Mouse (Mus musculus) intestine, postnatal 0 days (tissue): ENCODE measurements around the gene Cacna1s. TPM values are rescaled to one million over a fixed set of nuclear protein-coding genes. Genes with fewer than 3 reads are reported as not detected.

Experiments
- ATAC-seq: fragments of 200-750 bp; cut with Nextera tagmentation; 2 replicates; pipeline ENCODE4 v1.8.0; 2017; ENCODE audit warnings: mild to moderate bottlenecking, moderate TSS enrichment, moderate library complexity
- H3K27ac ChIP-seq: fragments of 300-500 bp; sonication (generic); 2 replicates; pipeline ENCODE4 v1.5.1; 2014; ENCODE audit warnings: mild to moderate bottlenecking, low read depth, low read length, moderate library complexity
- H3K27me3 ChIP-seq: fragments of 300-500 bp; sonication (generic); replicated peaks from 2 replicates; pipeline ENCODE4 v1.6.1; 2014; ENCODE audit warnings: low read length, mixed read lengths; ENCODE audit not compliant: control insufficient read depth, insufficient read depth
- H3K36me3 ChIP-seq: fragments of 300-500 bp; sonication (generic); 2 replicates; pipeline ENCODE4 v1.6.1; 2014; ENCODE audit warnings: mild to moderate bottlenecking, moderate library complexity; ENCODE audit not compliant: control insufficient read depth, insufficient read depth
- H3K4me1 ChIP-seq: fragments of 300-500 bp; sonication (generic); replicated peaks from 2 replicates; pipeline ENCODE4 v1.6.1; 2014; ENCODE audit warnings: antibody characterized with exemption, low read length, mixed read lengths; ENCODE audit not compliant: control insufficient read depth, insufficient read depth
- H3K4me2 ChIP-seq: fragments of 300-500 bp; sonication (generic); replicated peaks from 2 replicates; pipeline ENCODE4 v1.6.1; 2014; ENCODE audit warnings: low read depth, mild to moderate bottlenecking, moderate library complexity
- H3K4me3 ChIP-seq: fragments of 300-500 bp; sonication (generic); 2 replicates; pipeline ENCODE4 v1.5.1; 2014; ENCODE audit warnings: low read depth, low read length
- H3K9ac ChIP-seq: fragments of 300-500 bp; sonication (generic); 2 replicates; pipeline ENCODE4 v1.6.1; 2014; ENCODE audit warnings: mild to moderate bottlenecking, low read depth, low read length
- H3K9me3 ChIP-seq: fragments of 300-500 bp; sonication (generic); 2 replicates; pipeline ENCODE4 v1.6.1; 2016; ENCODE audit warnings: mixed run types; ENCODE audit not compliant: control insufficient read depth
- CTCF ChIP-seq: sonication (generic); IDR thresholded peaks from 2 replicates; pipeline ENCODE4 v1.5.1; 2016; ENCODE audit warnings: low read depth, mild to moderate bottlenecking, control low read depth, antibody characterized with exemption, moderate library complexity
- WGBS: fragments of 180-500 bp; shearing (Covaris S2); extraction: QIAGEN DNeasy Blood & Tissue Kit; methylation state at CpG from one replicate; pipeline ENCODE4 v1.1.7; 2014; 5-methylcytosine and 5-hydroxymethylcytosine counted together
- polyA plus RNA-seq: library from polyadenylated mRNA; unstranded; fragments of >200 nt; fragmentation: Nextera tagmentation; extraction: Ambion mirVana; gene quantifications from 2 replicates; pipeline ENCODE4 v1.2.1, GENCODE M21; 2015

The Cacna1s gene
- polyA plus RNA-seq, 1 experiment from 2014 or later = 0.22 TPM

GRCm38 (mm10) chr1:136061041-136061789 lies 8.7 kb downstream of the Cacna1s start:
- Histone ChIP-seq H3K4me3 (no peak overlapping the region), H3K27ac (no peak overlapping the region), H3K9ac (no peak overlapping the region), H3K4me1 (no peaks in the 10 kb centered on the region), H3K4me2 (no peak overlapping the region), H3K36me3 (no peaks in the 10 kb centered on the region), H3K9me3 (no peaks in the 10 kb centered on the region), H3K27me3 (no peaks in the 10 kb centered on the region; the same call in 1 of the 2 replicates)
- 59% methylated on average over 9 of the region's 9 CpGs for WGBS
- no peak for TF ChIP-seq CTCF
- ATAC-seq = no peak

- Histone ChIP-seq H3K9me3 (no peaks in the 10 kb centered on the region), H3K36me3 (no peaks in the 10 kb centered on the region), H3K4me1 (no peaks in the 10 kb centered on the region), H3K27me3 (no peaks in the 10 kb centered on the region), H3K4me2 (no peak overlapping the region), H3K9ac (no peak overlapping the region), H3K27ac (no peak overlapping the region), H3K4me3 (no peak overlapping the region)
- ATAC-seq = no peak
- 88% methylated on average over 7 of the region's 7 CpGs for WGBS
- TF ChIP-seq CTCF = no peak
These were observed 9.2 kb downstream of the Cacna1s start for GRCm38 (mm10) chr1:136061790-136062141.

DNA sequence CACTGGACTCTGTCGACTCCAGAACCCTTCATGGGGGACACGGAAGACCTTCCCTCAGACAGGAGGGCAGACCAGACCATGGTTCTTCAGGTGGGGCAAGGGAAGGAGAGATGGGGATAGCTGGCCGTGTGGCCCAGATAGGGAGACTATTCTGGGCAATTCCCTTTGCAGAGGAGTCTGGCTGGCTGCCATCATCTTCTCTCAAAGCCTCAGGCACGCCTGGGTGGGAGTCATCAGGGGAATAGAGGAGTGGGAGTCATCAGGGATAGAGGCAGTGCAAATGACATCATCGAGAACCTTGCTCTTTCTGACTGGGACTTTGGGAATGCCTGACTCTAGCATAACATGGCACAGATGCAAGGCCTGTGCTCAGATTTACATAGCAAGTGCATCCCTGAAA lies 11.4 kb downstream of the Cacna1s start:
- no peak overlapping the region for H3K9ac ChIP-seq
- no peak overlapping the region for H3K4me2 ChIP-seq
- H3K27ac ChIP-seq = no peak overlapping the region
- no peaks in the 10 kb centered on the region for H3K9me3 ChIP-seq
- TF ChIP-seq CTCF = no peak
- whole genome bisulfite sequencing = 65% methylated on average over 5 of the region's 5 CpGs
- no peaks in the 10 kb centered on the region for H3K27me3 ChIP-seq
- no peaks in the 10 kb centered on the region for H3K4me1 ChIP-seq
- H3K4me3 ChIP-seq = no peak overlapping the region
- H3K36me3 ChIP-seq = no peaks in the 10 kb centered on the region
- no peak for ATAC-seq

DNA sequence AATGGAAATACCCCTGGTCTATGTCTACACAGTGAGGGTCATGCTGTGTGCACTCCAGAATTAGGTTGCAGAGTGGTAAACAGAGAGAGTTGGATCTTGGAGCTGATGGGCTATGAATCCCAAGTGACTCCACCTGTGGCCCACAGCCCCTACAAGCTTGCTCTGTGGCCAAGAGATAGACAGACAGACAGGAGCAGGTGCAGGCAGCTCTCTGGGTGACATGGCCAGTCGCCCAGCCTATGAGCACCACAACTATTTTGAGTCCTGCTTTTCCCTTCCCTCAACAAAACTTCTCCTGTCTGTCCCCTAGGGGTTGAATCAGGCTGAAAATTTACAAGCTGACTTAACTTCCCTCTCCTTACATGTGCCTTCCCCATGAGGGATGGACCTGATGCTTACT lies 14.1 kb downstream of the Cacna1s start:
- WGBS = 67% methylated on average over 1 of the region's 1 CpGs
- Histone ChIP-seq H3K4me1 (no peaks in the 10 kb centered on the region), H3K4me3 (no peak overlapping the region), H3K9ac (no peak overlapping the region), H3K27ac (no peak overlapping the region), H3K9me3 (no peaks in the 10 kb centered on the region), H3K27me3 (no peaks in the 10 kb centered on the region), H3K4me2 (no peak overlapping the region), H3K36me3 (no peaks in the 10 kb centered on the region)
- ATAC-seq = no peak
- TF ChIP-seq CTCF = no peak

DNA sequence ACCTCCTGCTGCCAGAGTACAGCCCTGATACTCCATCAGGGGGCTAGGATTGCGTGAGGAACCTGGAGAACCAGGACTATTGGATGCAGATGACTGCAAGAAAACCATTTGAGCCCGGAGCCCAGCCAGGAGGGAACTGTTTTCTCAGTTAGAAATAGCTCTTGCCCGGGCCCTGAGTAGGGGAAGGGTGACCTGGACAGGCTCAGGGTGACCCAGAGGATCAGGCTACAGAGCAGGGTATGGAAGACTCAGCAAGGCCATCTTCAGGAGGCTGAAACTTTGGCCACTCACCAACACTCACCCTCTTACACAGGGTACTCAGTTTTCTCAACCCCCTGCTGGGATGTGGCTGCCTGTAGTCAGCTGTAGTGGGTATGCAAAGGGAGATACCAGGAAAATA lies 15.0 kb downstream of the Cacna1s start:
- H3K36me3 ChIP-seq = no peaks in the 10 kb centered on the region
- no peak overlapping the region for H3K4me2 ChIP-seq
- H3K27ac ChIP-seq = no peak overlapping the region
- H3K4me3 ChIP-seq = no peak overlapping the region
- TF ChIP-seq CTCF = no peak
- H3K27me3 ChIP-seq = no peaks in the 10 kb centered on the region
- ATAC-seq = no peak
- H3K9ac ChIP-seq = no peak overlapping the region
- no peaks in the 10 kb centered on the region for H3K9me3 ChIP-seq
- no peaks in the 10 kb centered on the region for H3K4me1 ChIP-seq
- WGBS = 62% methylated on average over 3 of the region's 3 CpGs

- 9% methylated on average over 3 of the region's 3 CpGs for WGBS
- ATAC-seq = 0 out of 2 replicates have a peak, but pooled peaks have one; percentile 56
These were observed 23.5 kb downstream of the Cacna1s start for GRCm38 (mm10) chr1:136076086-136076485.

More at GRCm38 (mm10) chr1:136076086-136076485, 23.5 kb downstream of the Cacna1s start:
- H3K9ac ChIP-seq = no peak overlapping the region
- H3K4me1 ChIP-seq = no peaks in the 10 kb centered on the region
- no peak overlapping the region for H3K4me3 ChIP-seq
- no peaks in the 10 kb centered on the region for H3K9me3 ChIP-seq
- peak; percentile 89 for TF ChIP-seq CTCF
- H3K27me3 ChIP-seq = no peaks in the 10 kb centered on the region
- no peak overlapping the region for H3K4me2 ChIP-seq
- H3K27ac ChIP-seq = no peak overlapping the region
- no peaks in the 10 kb centered on the region for H3K36me3 ChIP-seq
